Mouse (Mus musculus) lung, embryonic 16.5 days (tissue): ENCODE data around the gene Gm438. TPM values are rescaled to one million over a fixed set of nuclear protein-coding genes. Genes with fewer than 3 reads are reported as not detected.

ENCODE experiments used
- polyA plus RNA-seq: library from polyadenylated mRNA; unstranded; fragments of >200 nt; fragmentation: Nextera tagmentation; extraction: Ambion mirVana; gene quantifications from 2 replicates; pipeline ENCODE4 v1.2.1, GENCODE M21; 2015

The Gm438 gene
- polyA plus RNA-seq, 1 experiment from 2014 or later, result not detected

Other genes starting within 250 kb of the Gm438 start
- gene Gm13124, start 221.4 kb downstream of the Gm438 start, polyA plus RNA-seq, result not detected in 2 replicates
- not detected in 2 replicates for gene Aadacl4, start 172.9 kb downstream of the Gm438 start, polyA plus RNA-seq
- gene Gm436, start 100.2 kb downstream of the Gm438 start, polyA plus RNA-seq, result not detected in 2 replicates
- gene Gm13178, start 65.2 kb downstream of the Gm438 start, polyA plus RNA-seq, result not detected in 2 replicates
- 67.6 and 77.3 TPM in 2 replicates for gene Dhrs3, start 106.2 kb upstream of the Gm438 start, polyA plus RNA-seq